Mouse (Mus musculus) brain, embryonic 14.5 days (tissue): ENCODE data around the gene Reg3g. TPM values are rescaled to one million over a fixed set of nuclear protein-coding genes. Genes with fewer than 3 reads are reported as not detected.

Experiments used
- DNase-seq: peaks from one replicate; pipeline ENCODE4 v3.0.0-alpha.2; 2011; ENCODE audit warnings: low read depth
- CTCF ChIP-seq: fragments of 200-500 bp; IDR thresholded peaks from 2 replicates; pipeline ENCODE4 v1.5.1; 2012; ENCODE audit warnings: inconsistent platforms, mild to moderate bottlenecking, moderate library complexity, borderline replicate concordance; ENCODE audit not compliant: insufficient read depth, insufficient read length; ENCODE audit errors: extremely low read depth
- POLR2A ChIP-seq: fragments of 200-500 bp; IDR thresholded peaks from 2 replicates; pipeline ENCODE4 v1.6.1; 2012; ENCODE audit warnings: mild to moderate bottlenecking, inconsistent platforms, borderline replicate concordance; ENCODE audit not compliant: poor library complexity, insufficient read depth, insufficient read length, severe bottlenecking; ENCODE audit errors: extremely low read depth
- polyA plus RNA-seq: library from polyadenylated mRNA; depleted of rRNA; stranded (reverse); fragments of >200 nt; gene quantifications from 2 replicates; pipeline ENCODE4 v1.2.3, GENCODE M21; 2012; rRNA removed

Gene Reg3g
- polyA plus RNA-seq = 0.45 TPM in 1 of 2 replicates, not detected in the other

GRCm38 (mm10) chr6:78468772-78469171, at the start of gene Reg3g:
Gene Reg3g (minus strand): TSS chr6:78468872.
- DNase-seq = no peak
- no peak for TF ChIP-seq CTCF
- TF ChIP-seq POLR2A = no peak

- TF ChIP-seq POLR2A = no peak
- no peak for TF ChIP-seq CTCF
- DNase-seq = peak; percentile 49
Observed at GRCm38 (mm10) chr6:78515777-78516446, 47.2 kb upstream of the Reg3g start.

GRCm38 (mm10) chr6:78512833-78513232, 44.2 kb upstream of the Reg3g start:
- DNase-seq = peak; percentile 84
- TF ChIP-seq POLR2A = no peak
- TF ChIP-seq CTCF = peak; percentile 88

GRCm38 (mm10) chr6:78510173-78510900, 41.7 kb upstream of the Reg3g start:
- peak; percentile 25 for DNase-seq
- TF ChIP-seq POLR2A = no peak
- no peak for TF ChIP-seq CTCF

GRCm38 (mm10) chr6:78505745-78506144, 37.1 kb upstream of the Reg3g start:
- no peak for DNase-seq
- no peak for TF ChIP-seq POLR2A
- TF ChIP-seq CTCF = peak; percentile 1; the same call in 1 of the 2 replicates

GRCm38 (mm10) chr6:78494633-78495032, 26.0 kb upstream of the Reg3g start:
- no peak for DNase-seq
- TF ChIP-seq POLR2A (no peak), CTCF (no peak)

- no peak for TF ChIP-seq POLR2A
- TF ChIP-seq CTCF = no peak
- no peak for DNase-seq
Observed at GRCm38 (mm10) chr6:78469287-78469686, 615 bp upstream of the Reg3g start.

GRCm38 (mm10) chr6:78463266-78463665, 5.4 kb downstream of the Reg3g start:
- TF ChIP-seq POLR2A = no peak
- TF ChIP-seq CTCF = no peak
- DNase-seq = peak; percentile 2

GRCm38 (mm10) chr6:78462360-78462759, 6.3 kb downstream of the Reg3g start:
- TF ChIP-seq POLR2A = no peak
- no peak for TF ChIP-seq CTCF
- DNase-seq = no peak

GRCm38 (mm10) chr6:78460191-78460825, 8.4 kb downstream of the Reg3g start:
- DNase-seq = peak; percentile 85
- TF ChIP-seq POLR2A (no peak), CTCF (no peak)

- TF ChIP-seq POLR2A (no peak), CTCF (no peak)
- DNase-seq = no peak
Observed at GRCm38 (mm10) chr6:78452804-78453203, 15.9 kb downstream of the Reg3g start.
